Mouse (Mus musculus): ENCODE data around the gene Zfp428. TPM values are rescaled to one million over a fixed set of nuclear protein-coding genes. Genes with fewer than 3 reads are reported as not detected.

Gene Zfp428
- polyA plus RNA-seq, 2 experiments: 2.3 to 4.0 TPM

DNA sequence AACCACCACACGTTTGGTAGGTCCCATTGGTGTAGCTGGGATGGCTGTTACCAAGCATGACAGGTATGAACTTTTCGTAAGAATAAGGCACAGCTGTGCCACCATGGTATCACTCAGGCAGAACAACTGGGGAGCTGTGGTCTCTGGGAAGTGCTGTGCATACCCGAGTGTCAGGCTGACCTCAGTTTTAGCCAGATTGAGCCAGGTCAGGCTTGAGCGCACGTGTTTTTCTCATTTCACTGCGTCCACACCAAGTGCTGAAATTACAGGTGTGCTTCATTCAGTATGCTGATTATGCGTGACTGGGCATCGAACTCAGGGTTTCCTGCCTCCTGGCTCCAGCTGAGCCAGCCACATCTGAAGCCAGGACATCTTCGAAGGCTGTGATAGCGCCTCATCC is 49.0 kb downstream of the Zfp428 start:
- Histone ChIP-seq H3K4me2 (ENCODE audit: low read depth) (no peak overlapping the region), H3K36me3 (replicated peaks; ENCODE audit: control insufficient read depth, insufficient read depth, low read depth) (peaks cover 4% of the 10 kb centered on the region; the same call in 1 of the 2 replicates), H3K9me3 (ENCODE audit: control insufficient read depth, low read length) (no peaks in the 10 kb centered on the region), H3K27me3 (ENCODE audit: control insufficient read depth, insufficient read depth, low read length) (no peaks in the 10 kb centered on the region), H3K4me1 (replicated peaks; ENCODE audit: control insufficient read depth in 2 of 2, insufficient read depth in 2 of 2, low read length in 1 of 2) (peaks cover 0 to 2% of the 10 kb centered on the region in 2 experiments; a peak in 1 of 4 replicates), H3K4me3 (ENCODE audit: insufficient read depth in 1 of 2, low read depth in 2 of 2, low read length in 2 of 2) (no peak overlapping the region), H3K27ac (no peak overlapping the region), H3K9ac (replicated peaks) (no peak overlapping the region)
- 84% methylated on average over 10 of the region's 10 CpGs for WGBS (ENCODE audit: insufficient replicate concordance)
- no peak for TF ChIP-seq CTCF (IDR thresholded peaks at IDR 0.05; ENCODE audit: low read depth)
- no peak for TF ChIP-seq EP300 (IDR thresholded peaks at IDR 0.05; ENCODE audit: low read depth)
- no peak for DNase-seq (ENCODE audit: low read depth in 3 of 3, low spot score in 3 of 3)
- ATAC-seq (ENCODE audit: insufficient read depth): no peak

DNA sequence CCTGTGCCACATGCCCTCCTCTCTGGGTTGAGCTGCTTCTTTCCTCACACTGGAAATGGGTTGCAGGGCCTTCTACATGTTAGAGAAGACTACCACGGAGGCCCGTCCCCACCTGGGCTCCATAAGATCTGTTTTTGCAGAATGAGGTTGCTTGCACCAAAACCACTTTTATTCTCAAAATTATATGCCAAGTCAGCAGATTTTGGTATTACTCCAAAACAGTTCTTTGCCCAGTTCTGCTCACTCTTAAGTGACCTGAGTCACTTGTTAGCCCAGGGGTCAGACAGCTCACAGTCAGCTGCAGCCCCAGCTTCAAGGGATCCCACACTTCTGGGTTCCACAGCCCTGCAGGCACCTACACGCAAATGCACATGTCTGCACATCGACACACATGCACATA is 54.6 kb downstream of the Zfp428 start:
- no peak for TF ChIP-seq CTCF (IDR thresholded peaks at IDR 0.05; ENCODE audit: low read depth)
- TF ChIP-seq EP300 (IDR thresholded peaks at IDR 0.05; ENCODE audit: low read depth): no peak
- 81% methylated on average over 4 of the region's 4 CpGs for WGBS (ENCODE audit: insufficient replicate concordance)
- Histone ChIP-seq H3K4me1 (replicated peaks; ENCODE audit: control insufficient read depth in 2 of 2, insufficient read depth in 2 of 2, low read length in 1 of 2) (no peaks in the 10 kb centered on the region), H3K9ac (replicated peaks) (no peak overlapping the region), H3K27me3 (ENCODE audit: control insufficient read depth, insufficient read depth, low read length) (no peaks in the 10 kb centered on the region), H3K4me3 (ENCODE audit: insufficient read depth in 1 of 2, low read depth in 2 of 2, low read length in 2 of 2) (no peak overlapping the region), H3K4me2 (ENCODE audit: low read depth) (no peak overlapping the region), H3K27ac (no peak overlapping the region), H3K9me3 (ENCODE audit: control insufficient read depth, low read length) (no peaks in the 10 kb centered on the region), H3K36me3 (replicated peaks; ENCODE audit: control insufficient read depth, insufficient read depth, low read depth) (peaks cover 7% of the 10 kb centered on the region; the same call in 1 of the 2 replicates)
- DNase-seq (ENCODE audit: low read depth in 3 of 3, low spot score in 3 of 3): no peak
- ATAC-seq (ENCODE audit: insufficient read depth): no peak

DNA sequence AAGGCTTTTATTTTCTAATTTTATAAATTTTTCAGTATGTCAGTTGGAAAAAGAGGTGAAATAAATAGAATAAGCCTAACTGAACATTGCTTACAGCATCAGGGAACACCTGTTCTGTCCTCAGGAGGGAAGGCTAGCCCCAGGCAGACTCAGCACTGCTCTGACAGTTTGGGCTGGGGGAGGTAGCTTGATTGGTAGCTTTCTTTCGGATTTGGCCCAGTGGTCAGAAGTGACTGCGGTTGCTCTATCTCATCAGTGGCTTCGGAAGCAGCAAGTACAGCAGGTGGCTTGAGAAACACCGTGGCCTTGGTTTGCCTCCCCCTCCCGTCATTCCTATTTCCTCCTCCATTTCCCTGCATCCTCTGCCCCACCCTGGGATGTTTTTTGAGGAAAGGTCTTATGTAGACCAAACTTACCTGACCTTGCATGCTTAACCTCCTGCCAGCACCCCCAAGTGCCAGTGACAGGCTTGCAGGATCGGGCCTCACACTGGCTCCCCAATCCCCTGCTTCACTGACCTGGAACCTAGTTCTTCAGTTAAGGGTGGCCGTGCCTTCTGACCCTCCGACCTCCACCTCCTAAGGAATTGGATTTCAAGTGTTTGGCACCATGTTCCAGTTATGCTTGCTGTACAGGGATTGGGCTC is 56.5 kb downstream of the Zfp428 start:
- no peak for ATAC-seq (ENCODE audit: insufficient read depth)
- no peak overlapping the region for H3K4me3 ChIP-seq (ENCODE audit: insufficient read depth in 1 of 2, low read depth in 2 of 2, low read length in 2 of 2)
- H3K4me2 ChIP-seq (ENCODE audit: low read depth): no peak overlapping the region
- H3K27ac ChIP-seq: no peak overlapping the region
- no peaks in the 10 kb centered on the region for H3K4me1 ChIP-seq (replicated peaks; ENCODE audit: control insufficient read depth in 2 of 2, insufficient read depth in 2 of 2, low read length in 1 of 2)
- peaks cover 11% of the 10 kb centered on the region for H3K36me3 ChIP-seq (replicated peaks; ENCODE audit: control insufficient read depth, insufficient read depth, low read depth)
- H3K9ac ChIP-seq (replicated peaks): no peak overlapping the region
- no peaks in the 10 kb centered on the region for H3K27me3 ChIP-seq (ENCODE audit: control insufficient read depth, insufficient read depth, low read length)
- WGBS (ENCODE audit: insufficient replicate concordance): 80% methylated on average over 8 of the region's 8 CpGs
- TF ChIP-seq EP300 (IDR thresholded peaks at IDR 0.05; ENCODE audit: low read depth) (no peak), CTCF (IDR thresholded peaks at IDR 0.05; ENCODE audit: low read depth) (no peak)
- no peaks in the 10 kb centered on the region for H3K9me3 ChIP-seq (ENCODE audit: control insufficient read depth, low read length)
- DNase-seq (ENCODE audit: low read depth in 3 of 3, low spot score in 3 of 3): no peak

DNA sequence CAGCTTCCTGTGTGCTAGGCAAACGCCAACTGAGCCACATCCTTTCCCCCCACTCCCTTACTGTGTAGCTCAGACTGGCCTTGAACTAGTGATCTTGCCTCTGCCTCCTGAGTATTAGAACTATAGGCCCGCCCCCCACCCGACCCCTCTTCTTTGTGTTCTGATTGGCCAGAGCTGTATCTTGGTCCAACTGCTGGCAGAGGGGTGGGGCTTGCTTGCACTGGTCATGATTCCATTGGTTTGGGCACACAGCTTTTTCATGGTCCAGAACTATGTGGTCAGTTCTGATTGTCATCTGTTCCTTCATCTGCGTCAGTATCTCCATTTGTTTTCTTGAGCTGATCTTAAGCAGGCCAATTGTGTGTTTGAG is 57.0 kb downstream of the Zfp428 start:
- H3K9ac ChIP-seq (replicated peaks): no peak overlapping the region
- no peaks in the 10 kb centered on the region for H3K4me1 ChIP-seq (replicated peaks; ENCODE audit: control insufficient read depth in 2 of 2, insufficient read depth in 2 of 2, low read length in 1 of 2)
- no peaks in the 10 kb centered on the region for H3K27me3 ChIP-seq (ENCODE audit: control insufficient read depth, insufficient read depth, low read length)
- H3K4me2 ChIP-seq (ENCODE audit: low read depth): no peak overlapping the region
- H3K9me3 ChIP-seq (ENCODE audit: control insufficient read depth, low read length): no peaks in the 10 kb centered on the region
- peaks cover 11% of the 10 kb centered on the region for H3K36me3 ChIP-seq (replicated peaks; ENCODE audit: control insufficient read depth, insufficient read depth, low read depth)
- no peak overlapping the region for H3K4me3 ChIP-seq (ENCODE audit: insufficient read depth in 1 of 2, low read depth in 2 of 2, low read length in 2 of 2)
- ATAC-seq (ENCODE audit: insufficient read depth) (no peak), DNase-seq (ENCODE audit: low read depth in 3 of 3, low spot score in 3 of 3) (no peak)
- 66% methylated on average over 4 of the region's 4 CpGs for WGBS (ENCODE audit: insufficient replicate concordance)
- no peak overlapping the region for H3K27ac ChIP-seq
- no peak for TF ChIP-seq CTCF (IDR thresholded peaks at IDR 0.05; ENCODE audit: low read depth)
- TF ChIP-seq EP300 (IDR thresholded peaks at IDR 0.05; ENCODE audit: low read depth): no peak

DNA sequence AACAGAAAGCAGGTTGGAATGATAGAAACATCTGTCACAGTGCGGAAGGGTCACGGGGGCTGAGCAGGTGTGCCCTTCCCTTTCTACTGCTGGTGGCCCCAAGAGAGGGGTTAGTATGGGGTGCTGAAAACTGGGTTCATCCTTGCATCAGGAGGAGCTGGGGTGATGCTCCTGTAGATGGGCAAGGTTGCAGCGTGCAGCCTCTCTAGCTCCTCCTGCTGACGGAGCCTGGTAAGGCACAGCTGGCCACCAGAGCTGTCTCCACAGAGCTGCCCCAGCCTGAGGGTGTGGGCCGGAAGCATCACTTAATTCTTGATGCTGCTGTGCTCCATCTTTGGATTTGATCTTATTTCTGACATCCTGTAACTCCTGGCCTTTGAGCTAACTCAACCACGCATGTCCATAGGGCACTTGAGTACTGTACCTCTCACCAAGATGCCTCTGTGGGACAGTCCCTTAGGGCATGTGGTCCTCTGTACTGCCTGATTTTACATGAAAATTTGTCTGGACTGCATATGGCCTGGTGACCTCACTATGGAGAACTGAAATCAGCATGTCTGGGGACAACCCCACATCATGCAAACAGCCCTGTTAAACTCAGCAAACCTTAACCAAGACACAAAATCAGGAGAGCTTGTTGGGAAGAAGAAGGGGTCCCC is 57.9 kb downstream of the Zfp428 start:
- H3K36me3 ChIP-seq (replicated peaks; ENCODE audit: control insufficient read depth, insufficient read depth, low read depth): peaks cover 11% of the 10 kb centered on the region

More for the DNA sequence above, 57.9 kb downstream of the Zfp428 start:
- Histone ChIP-seq H3K9me3 (ENCODE audit: control insufficient read depth, low read length) (no peaks in the 10 kb centered on the region), H3K27ac (no peak overlapping the region), H3K4me3 (ENCODE audit: insufficient read depth in 1 of 2, low read depth in 2 of 2, low read length in 2 of 2) (no peak overlapping the region), H3K4me2 (ENCODE audit: low read depth) (no peak overlapping the region), H3K9ac (replicated peaks) (no peak overlapping the region), H3K27me3 (ENCODE audit: control insufficient read depth, insufficient read depth, low read length) (no peaks in the 10 kb centered on the region), H3K4me1 (replicated peaks; ENCODE audit: control insufficient read depth in 2 of 2, insufficient read depth in 2 of 2, low read length in 1 of 2) (no peaks in the 10 kb centered on the region)
- WGBS (ENCODE audit: insufficient replicate concordance): 57% methylated on average over 6 of the region's 6 CpGs
- DNase-seq (ENCODE audit: low read depth in 3 of 3, low spot score in 3 of 3) (peak in 1 of 3 experiments; percentile 34), ATAC-seq (ENCODE audit: insufficient read depth) (peak; percentile 52; the same call in 1 of the 2 replicates)
- TF ChIP-seq CTCF (IDR thresholded peaks at IDR 0.05; ENCODE audit: low read depth): peak; percentile 95
- TF ChIP-seq EP300 (IDR thresholded peaks at IDR 0.05; ENCODE audit: low read depth): no peak

Other genes with a start within 250 kb of the Zfp428 start
- gene Zfp93, start 236.6 kb upstream of the Zfp428 start, polyA plus RNA-seq (2012; rRNA removed): 0.58 and 7.6 TPM in 2 replicates
- 0.75 and 1.3 TPM in 2 replicates for gene Zfp93, start 236.6 kb upstream of the Zfp428 start, polyA plus RNA-seq (2014; fragmentation: Nextera tagmentation; extraction: Ambion mirVana)
- gene Zfp61, start 205.8 kb upstream of the Zfp428 start, polyA plus RNA-seq (2012; rRNA removed): 2.3 and 2.6 TPM in 2 replicates
- gene Zfp61, start 205.8 kb upstream of the Zfp428 start, polyA plus RNA-seq (2014; fragmentation: Nextera tagmentation; extraction: Ambion mirVana): 1.6 and 2.1 TPM in 2 replicates
- 1.5 and 1.8 TPM in 2 replicates for gene Zfp94, start 190.3 kb upstream of the Zfp428 start, polyA plus RNA-seq (2012; rRNA removed)
- 1.4 TPM in 2 replicates for gene Zfp94, start 190.3 kb upstream of the Zfp428 start, polyA plus RNA-seq (2014; fragmentation: Nextera tagmentation; extraction: Ambion mirVana)
- 0.11 TPM in 1 of 2 replicates, not detected in the other for gene Tescl, start 173.1 kb upstream of the Zfp428 start, polyA plus RNA-seq (2012; rRNA removed)
- gene Tescl, start 173.1 kb upstream of the Zfp428 start, polyA plus RNA-seq (2014; fragmentation: Nextera tagmentation; extraction: Ambion mirVana): not detected in 2 replicates
- not detected in 2 replicates for gene Lypd5, start 157.8 kb upstream of the Zfp428 start, polyA plus RNA-seq (2012; rRNA removed)
- not detected in 2 replicates for gene Lypd5, start 157.8 kb upstream of the Zfp428 start, polyA plus RNA-seq (2014; fragmentation: Nextera tagmentation; extraction: Ambion mirVana)
- 112 and 113 TPM in 2 replicates for gene Kcnn4, start 136.7 kb upstream of the Zfp428 start, polyA plus RNA-seq (2012; rRNA removed)
- 90.2 and 112 TPM in 2 replicates for gene Kcnn4, start 136.7 kb upstream of the Zfp428 start, polyA plus RNA-seq (2014; fragmentation: Nextera tagmentation; extraction: Ambion mirVana)
- gene Smg9, start 107.4 kb upstream of the Zfp428 start, polyA plus RNA-seq (2012; rRNA removed): 20.6 and 22.2 TPM in 2 replicates
- gene Smg9, start 107.4 kb upstream of the Zfp428 start, polyA plus RNA-seq (2014; fragmentation: Nextera tagmentation; extraction: Ambion mirVana): 11.2 and 11.8 TPM in 2 replicates
- not detected in 2 replicates for gene Irgc1, start 54.7 kb upstream of the Zfp428 start, polyA plus RNA-seq (2012; rRNA removed)
- not detected in 2 replicates for gene Irgc1, start 54.7 kb upstream of the Zfp428 start, polyA plus RNA-seq (2014; fragmentation: Nextera tagmentation; extraction: Ambion mirVana)
- 1.7 and 2.1 TPM in 2 replicates for gene Plaur, start 44.5 kb upstream of the Zfp428 start, polyA plus RNA-seq (2012; rRNA removed)
- 2.7 and 3.5 TPM in 2 replicates for gene Plaur, start 44.5 kb upstream of the Zfp428 start, polyA plus RNA-seq (2014; fragmentation: Nextera tagmentation; extraction: Ambion mirVana)
- 0.43 and 0.48 TPM in 2 replicates for gene Cadm4, start 25.0 kb upstream of the Zfp428 start, polyA plus RNA-seq (2012; rRNA removed)
- gene Cadm4, start 25.0 kb upstream of the Zfp428 start, polyA plus RNA-seq (2014; fragmentation: Nextera tagmentation; extraction: Ambion mirVana): 0.05 TPM in 1 of 2 replicates, not detected in the other
- gene AC161166.1, start 5.4 kb downstream of the Zfp428 start, polyA plus RNA-seq (2012; rRNA removed): not detected in 2 replicates
- not detected in 2 replicates for gene AC161166.1, start 5.4 kb downstream of the Zfp428 start, polyA plus RNA-seq (2014; fragmentation: Nextera tagmentation; extraction: Ambion mirVana)
- 1.7 and 1.8 TPM in 2 replicates for gene Irgq, start 23.7 kb downstream of the Zfp428 start, polyA plus RNA-seq (2012; rRNA removed)
- gene Irgq, start 23.7 kb downstream of the Zfp428 start, polyA plus RNA-seq (2014; fragmentation: Nextera tagmentation; extraction: Ambion mirVana): 1.0 and 1.6 TPM in 2 replicates
- gene Pinlyp, start 39.1 kb downstream of the Zfp428 start, polyA plus RNA-seq (2012; rRNA removed): not detected in 2 replicates
- not detected in 2 replicates for gene Pinlyp, start 39.1 kb downstream of the Zfp428 start, polyA plus RNA-seq (2014; fragmentation: Nextera tagmentation; extraction: Ambion mirVana)
- gene Xrcc1, start 39.3 kb downstream of the Zfp428 start, polyA plus RNA-seq (2012; rRNA removed): 27.8 and 28.8 TPM in 2 replicates
- 27.3 and 40.9 TPM in 2 replicates for gene Xrcc1, start 39.3 kb downstream of the Zfp428 start, polyA plus RNA-seq (2014; fragmentation: Nextera tagmentation; extraction: Ambion mirVana)
- 14.8 and 16.5 TPM in 2 replicates for gene Ethe1, start 80.5 kb downstream of the Zfp428 start, polyA plus RNA-seq (2012; rRNA removed)
- 24.8 and 27.3 TPM in 2 replicates for gene Ethe1, start 80.5 kb downstream of the Zfp428 start, polyA plus RNA-seq (2014; fragmentation: Nextera tagmentation; extraction: Ambion mirVana)
- gene Zfp575, start 80.6 kb downstream of the Zfp428 start, polyA plus RNA-seq (2012; rRNA removed): 0.09 and 0.11 TPM in 2 replicates
- 0.04 TPM in 1 of 2 replicates, not detected in the other for gene Zfp575, start 80.6 kb downstream of the Zfp428 start, polyA plus RNA-seq (2014; fragmentation: Nextera tagmentation; extraction: Ambion mirVana)
- 0.38 and 0.59 TPM in 2 replicates for gene Phldb3, start 103.8 kb downstream of the Zfp428 start, polyA plus RNA-seq (2012; rRNA removed)
- 0.06 and 0.15 TPM in 2 replicates for gene Phldb3, start 103.8 kb downstream of the Zfp428 start, polyA plus RNA-seq (2014; fragmentation: Nextera tagmentation; extraction: Ambion mirVana)
- 0.03 TPM in 1 of 2 replicates, not detected in the other for gene Lypd3, start 129.5 kb downstream of the Zfp428 start, polyA plus RNA-seq (2012; rRNA removed)
- not detected in 2 replicates for gene Lypd3, start 129.5 kb downstream of the Zfp428 start, polyA plus RNA-seq (2014; fragmentation: Nextera tagmentation; extraction: Ambion mirVana)
- not detected in 2 replicates for gene Tex101, start 169.7 kb downstream of the Zfp428 start, polyA plus RNA-seq (2012; rRNA removed)
- not detected in 2 replicates for gene Tex101, start 169.7 kb downstream of the Zfp428 start, polyA plus RNA-seq (2014; fragmentation: Nextera tagmentation; extraction: Ambion mirVana)
- not detected in 2 replicates for gene BC049730, start 202.2 kb downstream of the Zfp428 start, polyA plus RNA-seq (2012; rRNA removed)
- gene BC049730, start 202.2 kb downstream of the Zfp428 start, polyA plus RNA-seq (2014; fragmentation: Nextera tagmentation; extraction: Ambion mirVana): not detected in 2 replicates
- not detected in 2 replicates for gene Gm4763, start 219.9 kb downstream of the Zfp428 start, polyA plus RNA-seq (2012; rRNA removed)
- not detected in 2 replicates for gene Gm4763, start 219.9 kb downstream of the Zfp428 start, polyA plus RNA-seq (2014; fragmentation: Nextera tagmentation; extraction: Ambion mirVana)